Mouse (Mus musculus): ENCODE results near the gene Isy1. TPM values are rescaled to one million over a fixed set of nuclear protein-coding genes. Genes with fewer than 3 reads are reported as not detected.

Isy1 gene
- polyA plus RNA-seq, 1 experiment: 21.1 TPM

- Histone ChIP-seq H3K4me3 (no peak overlapping the region), H3ac (ENCODE audit: control insufficient read depth, insufficient read length) (no peak overlapping the region), H3K27me3 (ENCODE audit: control insufficient read depth, insufficient read depth, insufficient read length) (no peaks in the 10 kb centered on the region), H3K36me3 (ENCODE audit: control insufficient read depth, insufficient read depth) (no peaks in the 10 kb centered on the region), H3K79me2 (ENCODE audit: control insufficient read depth, insufficient read depth) (no peaks in the 10 kb centered on the region), H3K4me2 (ENCODE audit: low read depth) (no peak overlapping the region)
- TF ChIP-seq MAX (IDR thresholded peaks at IDR 0.05; ENCODE audit: low read depth): no peak
- TF ChIP-seq TCF3 (IDR thresholded peaks at IDR 0.05; ENCODE audit: insufficient read length, low read depth): no peak
- no peak for TF ChIP-seq SRF (IDR thresholded peaks at IDR 0.05; ENCODE audit: control insufficient read depth, insufficient read length, low read depth)
- no peak for TF ChIP-seq CEBPB (IDR thresholded peaks at IDR 0.05; ENCODE audit: insufficient read depth, poor library complexity, severe bottlenecking)
- TF ChIP-seq E2F4 (IDR thresholded peaks at IDR 0.05; ENCODE audit: insufficient read depth): no peak
- no peak for TF ChIP-seq POLR2AphosphoS2 (IDR thresholded peaks at IDR 0.05; ENCODE audit: insufficient read length, low read depth)
- TF ChIP-seq TCF12 (IDR thresholded peaks at IDR 0.05; ENCODE audit: insufficient read depth, poor library complexity, severe bottlenecking): no peak
- TF ChIP-seq USF1 (IDR thresholded peaks at IDR 0.05; ENCODE audit: low read depth): no peak
- TF ChIP-seq REST (IDR thresholded peaks at IDR 0.05; ENCODE audit: insufficient read depth, insufficient read length): no peak
- no peak for TF ChIP-seq MYOG (IDR thresholded peaks at IDR 0.05; ENCODE audit: control insufficient read depth in 1 of 3, insufficient read depth in 1 of 3, insufficient read length in 2 of 3, low read depth in 2 of 3)
- TF ChIP-seq POLR2A (IDR thresholded peaks at IDR 0.05; ENCODE audit: insufficient read length, low read depth): no peak
- no peak for TF ChIP-seq MYOD1 (IDR thresholded peaks at IDR 0.05; ENCODE audit: control insufficient read depth in 1 of 3, insufficient read length in 2 of 3, low read depth in 2 of 3)
Measured at GRCm38 (mm10) chr6:87795385-87796150, 43.0 kb downstream of the Isy1 start.

DNA sequence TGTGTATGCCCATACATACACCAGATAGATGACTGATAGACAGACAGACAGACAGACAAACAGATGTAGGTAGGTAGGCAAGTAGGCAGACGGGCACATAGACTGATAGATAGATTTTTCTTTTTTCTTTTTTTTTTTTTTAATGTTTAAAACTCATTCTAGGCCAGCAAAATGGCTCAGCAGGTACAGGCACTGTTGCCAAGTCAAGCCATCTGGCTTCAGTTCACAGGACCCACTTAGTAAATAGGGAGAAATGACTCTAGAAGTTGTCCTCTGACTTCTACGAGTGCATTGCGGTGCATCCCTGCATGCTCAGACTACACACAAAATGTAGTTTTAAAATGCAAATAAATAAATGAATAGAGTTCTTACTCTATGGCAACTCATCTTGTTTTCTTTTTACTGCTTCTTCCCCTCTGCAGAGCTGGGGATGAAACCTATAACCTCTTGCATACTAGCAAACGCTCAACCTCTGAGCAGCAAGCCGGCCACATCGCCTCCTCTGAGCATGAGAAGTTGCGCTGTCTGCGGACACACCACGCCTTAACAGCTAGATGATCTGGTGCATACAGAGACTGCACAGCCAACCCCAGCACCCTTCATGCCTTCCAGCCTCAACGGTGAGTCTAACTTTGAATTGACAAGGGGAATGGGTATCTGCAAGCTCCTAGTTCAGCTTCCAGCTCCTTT, 44.6 kb downstream of the Isy1 start:
- TF ChIP-seq MAX (IDR thresholded peaks at IDR 0.05; ENCODE audit: low read depth): no peak
- TF ChIP-seq REST (IDR thresholded peaks at IDR 0.05; ENCODE audit: insufficient read depth, insufficient read length): no peak
- TF ChIP-seq E2F4 (IDR thresholded peaks at IDR 0.05; ENCODE audit: insufficient read depth): no peak
- no peak for TF ChIP-seq SRF (IDR thresholded peaks at IDR 0.05; ENCODE audit: control insufficient read depth, insufficient read length, low read depth)
- no peak for TF ChIP-seq TCF3 (IDR thresholded peaks at IDR 0.05; ENCODE audit: insufficient read length, low read depth)
- no peak overlapping the region for H3ac ChIP-seq (ENCODE audit: control insufficient read depth, insufficient read length)
- H3K79me2 ChIP-seq (ENCODE audit: control insufficient read depth, insufficient read depth): no peaks in the 10 kb centered on the region
- H3K4me2 ChIP-seq (ENCODE audit: low read depth): no peak overlapping the region
- H3K36me3 ChIP-seq (ENCODE audit: control insufficient read depth, insufficient read depth): no peaks in the 10 kb centered on the region
- H3K27me3 ChIP-seq (ENCODE audit: control insufficient read depth, insufficient read depth, insufficient read length): no peaks in the 10 kb centered on the region
- H3K4me3 ChIP-seq: no peak overlapping the region

- Histone ChIP-seq H3K4me2 (ENCODE audit: low read depth) (no peak overlapping the region), H3K36me3 (ENCODE audit: control insufficient read depth, insufficient read depth) (no peaks in the 10 kb centered on the region), H3ac (ENCODE audit: control insufficient read depth, insufficient read length) (no peak overlapping the region), H3K79me2 (ENCODE audit: control insufficient read depth, insufficient read depth) (no peaks in the 10 kb centered on the region), H3K27me3 (ENCODE audit: control insufficient read depth, insufficient read depth, insufficient read length) (no peaks in the 10 kb centered on the region), H3K4me3 (no peak overlapping the region)
- TF ChIP-seq SRF (IDR thresholded peaks at IDR 0.05; ENCODE audit: control insufficient read depth, insufficient read length, low read depth) (no peak), USF1 (IDR thresholded peaks at IDR 0.05; ENCODE audit: low read depth) (no peak), REST (IDR thresholded peaks at IDR 0.05; ENCODE audit: insufficient read depth, insufficient read length) (no peak), POLR2A (IDR thresholded peaks at IDR 0.05; ENCODE audit: insufficient read length, low read depth) (no peak), MYOD1 (IDR thresholded peaks at IDR 0.05; ENCODE audit: control insufficient read depth in 1 of 3, insufficient read length in 2 of 3, low read depth in 2 of 3) (no peak)
Measured at GRCm38 (mm10) chr6:87791826-87792225, 46.8 kb downstream of the Isy1 start.

DNA sequence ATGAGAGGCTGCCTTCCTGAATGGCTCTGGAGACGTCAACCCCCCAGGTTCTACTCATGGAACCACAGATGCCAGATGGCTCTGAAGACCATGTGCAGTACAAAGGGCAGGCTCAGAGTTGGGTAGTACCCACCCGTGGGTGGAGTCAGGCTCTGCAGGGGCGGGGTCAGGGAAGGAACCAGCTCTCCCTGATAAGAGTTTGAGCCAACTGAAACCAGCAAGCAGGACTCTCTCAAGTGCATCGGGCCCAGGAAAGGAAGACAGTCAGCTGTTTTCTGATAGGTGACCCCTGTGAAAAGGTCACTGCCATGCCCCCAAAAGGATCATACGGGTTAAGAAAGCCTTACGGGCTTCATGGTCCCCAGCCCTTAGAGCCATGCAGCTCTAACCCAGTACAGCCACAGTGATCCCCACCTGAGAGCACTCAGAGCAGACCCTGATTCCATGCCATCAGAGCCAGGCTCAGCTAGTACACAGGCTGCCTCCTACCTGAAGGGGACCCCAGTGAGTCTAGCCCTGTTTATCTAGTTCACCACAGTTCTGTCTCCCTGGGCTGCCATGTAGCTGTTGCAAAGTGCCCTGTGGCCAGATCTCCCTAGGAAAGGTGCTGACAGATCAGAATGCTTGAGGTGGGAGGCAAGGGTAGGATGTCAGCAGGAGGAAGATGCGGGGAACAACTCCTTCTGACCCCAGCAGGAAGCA, 47.7 kb downstream of the Isy1 start:
- Histone ChIP-seq H3K4me2 (ENCODE audit: low read depth) (no peak overlapping the region), H3ac (ENCODE audit: control insufficient read depth, insufficient read length) (no peak overlapping the region), H3K36me3 (ENCODE audit: control insufficient read depth, insufficient read depth) (no peaks in the 10 kb centered on the region), H3K4me3 (no peak overlapping the region), H3K27me3 (ENCODE audit: control insufficient read depth, insufficient read depth, insufficient read length) (no peaks in the 10 kb centered on the region), H3K79me2 (ENCODE audit: control insufficient read depth, insufficient read depth) (no peaks in the 10 kb centered on the region)
- TF ChIP-seq MYOG (IDR thresholded peaks at IDR 0.05; ENCODE audit: control insufficient read depth in 1 of 3, insufficient read depth in 1 of 3, insufficient read length in 2 of 3, low read depth in 2 of 3): no peak
- no peak for TF ChIP-seq REST (IDR thresholded peaks at IDR 0.05; ENCODE audit: insufficient read depth, insufficient read length)
- TF ChIP-seq POLR2A (IDR thresholded peaks at IDR 0.05; ENCODE audit: insufficient read length, low read depth): no peak
- TF ChIP-seq POLR2AphosphoS2 (IDR thresholded peaks at IDR 0.05; ENCODE audit: insufficient read length, low read depth): no peak

DNA sequence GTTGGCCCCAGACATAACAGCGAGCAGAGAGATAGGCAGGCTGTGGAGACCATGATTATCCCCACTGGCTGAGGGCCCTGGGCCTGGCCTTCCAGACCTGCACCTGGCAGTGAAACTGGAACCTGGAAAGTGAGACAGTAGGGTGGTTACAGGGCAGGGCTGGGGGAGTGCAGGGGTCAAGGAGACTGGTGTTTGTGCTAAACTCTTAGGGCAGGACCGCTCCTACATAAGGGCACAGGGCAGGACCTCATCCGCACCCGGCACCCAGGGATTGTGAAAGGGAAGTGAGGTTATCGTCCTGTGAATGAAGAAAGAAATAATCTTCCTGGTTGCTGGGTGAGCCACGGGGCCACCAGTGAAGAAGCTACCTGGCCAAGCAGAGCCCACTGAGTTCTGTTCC, 48.8 kb downstream of the Isy1 start:
- no peaks in the 10 kb centered on the region for H3K27me3 ChIP-seq (ENCODE audit: control insufficient read depth, insufficient read depth, insufficient read length)
- H3K4me2 ChIP-seq (ENCODE audit: low read depth): no peak overlapping the region
- H3K36me3 ChIP-seq (ENCODE audit: control insufficient read depth, insufficient read depth): no peaks in the 10 kb centered on the region
- H3K4me3 ChIP-seq: no peak overlapping the region
- no peaks in the 10 kb centered on the region for H3K79me2 ChIP-seq (ENCODE audit: control insufficient read depth, insufficient read depth)
- no peak overlapping the region for H3ac ChIP-seq (ENCODE audit: control insufficient read depth, insufficient read length)
- TF ChIP-seq MAX (IDR thresholded peaks at IDR 0.05; ENCODE audit: low read depth) (no peak), POLR2AphosphoS2 (IDR thresholded peaks at IDR 0.05; ENCODE audit: insufficient read length, low read depth) (no peak), E2F4 (IDR thresholded peaks at IDR 0.05; ENCODE audit: insufficient read depth) (no peak), SRF (IDR thresholded peaks at IDR 0.05; ENCODE audit: control insufficient read depth, insufficient read length, low read depth) (no peak), REST (IDR thresholded peaks at IDR 0.05; ENCODE audit: insufficient read depth, insufficient read length) (no peak), POLR2A (IDR thresholded peaks at IDR 0.05; ENCODE audit: insufficient read length, low read depth) (no peak), TCF12 (IDR thresholded peaks at IDR 0.05; ENCODE audit: insufficient read depth, poor library complexity, severe bottlenecking) (no peak), CEBPB (IDR thresholded peaks at IDR 0.05; ENCODE audit: insufficient read depth, poor library complexity, severe bottlenecking) (no peak), MYOG (IDR thresholded peaks at IDR 0.05; ENCODE audit: control insufficient read depth in 1 of 3, insufficient read depth in 1 of 3, insufficient read length in 2 of 3, low read depth in 2 of 3) (no peak), MYOD1 (IDR thresholded peaks at IDR 0.05; ENCODE audit: control insufficient read depth in 1 of 3, insufficient read length in 2 of 3, low read depth in 2 of 3) (no peak), TCF3 (IDR thresholded peaks at IDR 0.05; ENCODE audit: insufficient read length, low read depth) (no peak), USF1 (IDR thresholded peaks at IDR 0.05; ENCODE audit: low read depth) (no peak)
